Mouse (Mus musculus): Measurements from ENCODE around the gene Dnajc6. TPM values are rescaled to one million over a fixed set of nuclear protein-coding genes. Genes with fewer than 3 reads are reported as not detected.

Gene Dnajc6
- polyA plus RNA-seq, 1 experiment from 2014 or later = 0.81 TPM

DNA sequence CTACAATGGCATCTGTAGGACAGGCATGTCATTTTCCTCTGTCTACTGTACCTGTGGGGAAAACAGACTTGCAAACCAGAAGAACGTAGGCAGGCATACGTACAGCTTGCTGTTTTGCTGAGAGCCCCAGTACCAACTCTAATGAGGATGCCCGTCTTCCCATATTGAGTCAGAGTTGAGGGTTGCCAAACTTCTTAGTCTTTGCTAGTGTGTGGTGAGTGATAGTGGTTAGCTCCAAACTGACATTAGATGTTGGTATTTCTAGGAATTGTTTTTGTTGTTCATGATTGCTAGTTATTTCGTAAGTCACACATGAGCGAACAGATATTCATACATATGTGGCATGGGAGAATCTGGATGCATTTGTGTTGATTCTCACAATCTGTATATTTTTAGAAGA lies 67.2 kb downstream of the Dnajc6 start:
- no peak for TF ChIP-seq CTCF (IDR thresholded peaks at IDR 0.05; ENCODE audit: low read depth)
- Histone ChIP-seq H3K4me2 (replicated peaks; ENCODE audit: low read depth) (no peak overlapping the region), H3K4me1 (replicated peaks; ENCODE audit: control insufficient read depth, insufficient read depth) (no peaks in the 10 kb centered on the region), H3K27me3 (ENCODE audit: control insufficient read depth, insufficient read depth, low read length) (no peaks in the 10 kb centered on the region), H3K4me3 (ENCODE audit: low read depth, low read length) (no peak overlapping the region), H3K27ac (replicated peaks) (no peak overlapping the region), H3K9me3 (ENCODE audit: control insufficient read depth, low read length) (no peaks in the 10 kb centered on the region), H3K36me3 (ENCODE audit: control insufficient read depth, insufficient read depth, low read length) (no peaks in the 10 kb centered on the region), H3K9ac (ENCODE audit: low read length) (no peak overlapping the region)
- WGBS = 94% methylated on average over 5 of the region's 5 CpGs
- DNase-seq (ENCODE audit: low spot score) (no peak), ATAC-seq (ENCODE audit: low FRiP score, low TSS enrichment) (no peak)

DNA sequence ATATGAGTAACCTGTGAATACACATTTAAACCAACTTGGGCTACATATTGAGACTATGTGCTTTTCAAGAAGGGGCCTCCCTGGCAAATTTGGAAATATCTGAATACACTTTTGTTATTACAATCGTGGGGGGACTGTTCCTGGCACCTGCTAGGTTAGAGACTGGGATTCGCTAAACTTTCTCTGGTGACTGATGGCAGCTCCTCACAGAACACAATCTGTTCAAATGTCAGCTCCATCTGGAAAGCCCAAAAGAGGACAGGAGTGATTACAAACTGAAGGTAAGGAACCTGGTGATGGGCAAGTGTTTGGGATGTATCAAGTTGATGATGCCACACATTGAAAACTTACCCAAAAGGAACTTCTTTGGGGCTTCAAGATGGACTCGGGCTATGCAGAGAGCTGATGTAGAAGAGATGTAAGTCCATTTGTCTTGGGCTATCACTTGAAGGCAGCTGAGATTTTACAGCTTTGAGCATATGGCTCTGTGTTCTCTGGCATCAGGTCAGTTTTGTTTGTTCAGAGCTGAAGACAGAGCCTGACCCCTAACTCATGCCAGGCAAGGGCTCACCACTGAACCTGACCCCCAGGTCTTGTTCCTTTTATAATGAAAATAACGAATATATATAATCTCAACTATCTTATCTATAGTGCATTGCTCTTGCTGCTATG lies 68.4 kb downstream of the Dnajc6 start:
- Histone ChIP-seq H3K9ac (ENCODE audit: low read length) (no peak overlapping the region), H3K27ac (replicated peaks) (no peak overlapping the region), H3K4me1 (replicated peaks; ENCODE audit: control insufficient read depth, insufficient read depth) (no peaks in the 10 kb centered on the region), H3K9me3 (ENCODE audit: control insufficient read depth, low read length) (no peaks in the 10 kb centered on the region), H3K4me3 (ENCODE audit: low read depth, low read length) (no peak overlapping the region), H3K36me3 (ENCODE audit: control insufficient read depth, insufficient read depth, low read length) (no peaks in the 10 kb centered on the region), H3K27me3 (ENCODE audit: control insufficient read depth, insufficient read depth, low read length) (no peaks in the 10 kb centered on the region), H3K4me2 (replicated peaks; ENCODE audit: low read depth) (no peak overlapping the region)
- no peak for ATAC-seq (ENCODE audit: low FRiP score, low TSS enrichment)
- WGBS = 81% methylated on average over 4 of the region's 4 CpGs
- DNase-seq (ENCODE audit: low spot score) = no peak
- no peak for TF ChIP-seq CTCF (IDR thresholded peaks at IDR 0.05; ENCODE audit: low read depth)
- TF ChIP-seq EP300 (optimal IDR thresholded peaks at IDR 0.05) = no peak

GRCm38 (mm10) chr4:101569076-101569475 lies 72.6 kb downstream of the Dnajc6 start:
- no peak overlapping the region for H3K4me2 ChIP-seq (replicated peaks; ENCODE audit: low read depth)
- no peak overlapping the region for H3K9ac ChIP-seq (ENCODE audit: low read length)
- WGBS = 69% methylated on average over 7 of the region's 7 CpGs
- no peaks in the 10 kb centered on the region for H3K27me3 ChIP-seq (ENCODE audit: control insufficient read depth, insufficient read depth, low read length)
- no peaks in the 10 kb centered on the region for H3K4me1 ChIP-seq (replicated peaks; ENCODE audit: control insufficient read depth, insufficient read depth)
- DNase-seq (ENCODE audit: low spot score) (no peak), ATAC-seq (ENCODE audit: low FRiP score, low TSS enrichment) (no peak)
- no peaks in the 10 kb centered on the region for H3K9me3 ChIP-seq (ENCODE audit: control insufficient read depth, low read length)
- TF ChIP-seq EP300 (optimal IDR thresholded peaks at IDR 0.05) (no peak), CTCF (IDR thresholded peaks at IDR 0.05; ENCODE audit: low read depth) (no peak)
- no peak overlapping the region for H3K27ac ChIP-seq (replicated peaks)
- H3K4me3 ChIP-seq (ENCODE audit: low read depth, low read length) = no peak overlapping the region
- H3K36me3 ChIP-seq (ENCODE audit: control insufficient read depth, insufficient read depth, low read length) = no peaks in the 10 kb centered on the region

DNA sequence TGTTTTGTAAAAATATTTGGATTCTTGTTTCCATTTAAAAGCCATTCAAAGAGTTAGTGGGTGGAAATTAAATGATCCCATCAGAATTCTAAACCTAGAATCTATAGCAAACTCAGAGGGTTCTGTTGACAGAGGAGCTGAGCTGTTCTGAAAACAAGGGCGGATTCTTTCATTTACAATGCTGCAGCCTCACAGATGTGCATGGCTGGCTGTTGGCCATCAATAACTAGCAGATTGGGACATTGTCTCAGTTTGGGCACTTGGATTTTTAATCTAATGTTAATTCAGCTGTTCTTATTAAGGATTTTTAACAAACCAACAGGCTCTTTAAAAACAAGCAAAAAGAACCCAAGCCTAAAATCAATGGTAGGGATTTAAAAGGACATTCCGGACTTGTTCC lies 75.7 kb downstream of the Dnajc6 start:
- Histone ChIP-seq H3K4me2 (replicated peaks; ENCODE audit: low read depth) (no peak overlapping the region), H3K9ac (ENCODE audit: low read length) (no peak overlapping the region), H3K4me3 (ENCODE audit: low read depth, low read length) (no peak overlapping the region), H3K36me3 (ENCODE audit: control insufficient read depth, insufficient read depth, low read length) (no peaks in the 10 kb centered on the region), H3K9me3 (ENCODE audit: control insufficient read depth, low read length) (no peaks in the 10 kb centered on the region), H3K4me1 (replicated peaks; ENCODE audit: control insufficient read depth, insufficient read depth) (no peaks in the 10 kb centered on the region), H3K27ac (replicated peaks) (no peak overlapping the region), H3K27me3 (ENCODE audit: control insufficient read depth, insufficient read depth, low read length) (no peaks in the 10 kb centered on the region)
- DNase-seq (ENCODE audit: low spot score) (no peak), ATAC-seq (ENCODE audit: low FRiP score, low TSS enrichment) (no peak)
- 71% methylated on average over 2 of the region's 2 CpGs for WGBS
- TF ChIP-seq EP300 (optimal IDR thresholded peaks at IDR 0.05) (no peak), CTCF (IDR thresholded peaks at IDR 0.05; ENCODE audit: low read depth) (no peak)

DNA sequence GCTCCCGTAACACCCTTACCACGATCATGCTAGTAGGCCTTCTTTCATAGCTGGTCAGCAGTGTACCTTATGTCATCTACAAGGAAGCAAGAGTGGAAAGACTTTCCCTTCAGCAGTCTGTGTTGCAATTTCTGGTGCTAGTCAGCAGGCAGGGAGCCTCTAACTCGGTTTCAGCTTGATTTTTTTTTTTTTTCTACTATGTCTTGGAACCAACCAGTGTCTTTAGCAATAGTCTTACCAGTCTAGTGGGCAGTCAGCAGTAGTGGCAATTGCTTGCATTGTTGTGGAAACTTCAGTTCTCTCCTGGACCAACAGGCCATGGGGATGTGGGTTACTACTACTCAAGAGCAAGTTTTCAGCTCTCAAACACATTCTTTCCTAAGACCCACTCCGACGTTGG lies 78.9 kb downstream of the Dnajc6 start:
- WGBS = 90% methylated on average over 5 of the region's 5 CpGs
- Histone ChIP-seq H3K27ac (replicated peaks) (no peak overlapping the region), H3K4me1 (replicated peaks; ENCODE audit: control insufficient read depth, insufficient read depth) (no peaks in the 10 kb centered on the region), H3K36me3 (ENCODE audit: control insufficient read depth, insufficient read depth, low read length) (no peaks in the 10 kb centered on the region), H3K9ac (ENCODE audit: low read length) (no peak overlapping the region), H3K4me2 (replicated peaks; ENCODE audit: low read depth) (no peak overlapping the region), H3K27me3 (ENCODE audit: control insufficient read depth, insufficient read depth, low read length) (no peaks in the 10 kb centered on the region), H3K4me3 (ENCODE audit: low read depth, low read length) (no peak overlapping the region), H3K9me3 (ENCODE audit: control insufficient read depth, low read length) (no peaks in the 10 kb centered on the region)
- TF ChIP-seq EP300 (optimal IDR thresholded peaks at IDR 0.05) = no peak
- TF ChIP-seq CTCF (IDR thresholded peaks at IDR 0.05; ENCODE audit: low read depth) = no peak
- ATAC-seq (ENCODE audit: low FRiP score, low TSS enrichment) (no peak), DNase-seq (ENCODE audit: low spot score) (no peak)

DNA sequence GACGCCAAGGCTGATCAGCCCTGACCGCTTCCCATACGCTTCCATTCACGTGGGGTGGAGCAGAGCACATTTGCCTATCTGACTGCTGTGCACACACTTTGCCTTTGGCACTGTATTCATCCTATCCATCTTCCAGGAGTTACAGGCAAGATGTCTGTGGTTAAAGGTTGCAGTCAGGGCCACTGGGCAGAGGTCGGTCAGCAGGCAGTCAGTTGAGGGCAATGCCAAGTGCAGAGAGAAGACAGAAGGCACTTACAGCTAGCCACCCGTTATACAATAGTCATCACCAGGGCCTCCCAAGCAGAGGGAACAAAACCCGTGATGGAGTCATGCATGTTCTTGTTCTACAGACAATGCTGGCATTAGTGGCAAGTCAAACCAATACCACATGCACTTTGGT lies 82.3 kb downstream of the Dnajc6 start:
- H3K36me3 ChIP-seq (ENCODE audit: control insufficient read depth, insufficient read depth, low read length) = no peaks in the 10 kb centered on the region
- ATAC-seq (ENCODE audit: low FRiP score, low TSS enrichment) (no peak), DNase-seq (ENCODE audit: low spot score) (no peak)
- TF ChIP-seq CTCF (IDR thresholded peaks at IDR 0.05; ENCODE audit: low read depth) (no peak), EP300 (optimal IDR thresholded peaks at IDR 0.05) (no peak)
- no peak overlapping the region for H3K27ac ChIP-seq (replicated peaks)
- no peak overlapping the region for H3K4me2 ChIP-seq (replicated peaks; ENCODE audit: low read depth)
- no peak overlapping the region for H3K9ac ChIP-seq (ENCODE audit: low read length)
- no peaks in the 10 kb centered on the region for H3K27me3 ChIP-seq (ENCODE audit: control insufficient read depth, insufficient read depth, low read length)
- H3K4me1 ChIP-seq (replicated peaks; ENCODE audit: control insufficient read depth, insufficient read depth) = no peaks in the 10 kb centered on the region
- WGBS = 75% methylated on average over 7 of the region's 7 CpGs
- no peaks in the 10 kb centered on the region for H3K9me3 ChIP-seq (ENCODE audit: control insufficient read depth, low read length)
- H3K4me3 ChIP-seq (ENCODE audit: low read depth, low read length) = no peak overlapping the region

All from stomach, postnatal 0 days (tissue).